Mouse (Mus musculus) MEL (cell line): ENCODE data around the gene Arl4d. TPM values are rescaled to one million over a fixed set of nuclear protein-coding genes. Genes with fewer than 3 reads are reported as not detected.
A peak's percentile ranks its signal among the peaks of the same experiment; 100 is the strongest.
"Not testable (repeated sequence)": the region's sequence is repeated elsewhere in the genome, so short reads cannot be mapped to it uniquely, and the experiment has no call there.

Experiments
- DNase-seq: peaks from one replicate; pipeline ENCODE4 v3.0.0; 2011; ENCODE audit warnings: low read depth, low spot score
- H3K27ac ChIP-seq: 2 replicates; pipeline ENCODE4 v1.5.1; 2012; ENCODE audit warnings: low read depth, mild to moderate bottlenecking, control low read depth, low read length, moderate library complexity; ENCODE audit not compliant: control insufficient read depth
- H3K27me3 ChIP-seq, 2 experiments: fragments of 150-350 bp in 1 of 2; sonication (generic) in 1 of 2; 2 replicates each; pipeline ENCODE4 v1.6.1; 2012; ENCODE audit warnings: low read length in 2 of 2, mild to moderate bottlenecking in 2 of 2, improper control_type of control experiment in 1 of 2, moderate library complexity in 1 of 2; ENCODE audit not compliant: insufficient read depth in 2 of 2, control insufficient read depth in 1 of 2
- H3K36me3 ChIP-seq, 2 experiments: 2 replicates each; pipeline ENCODE4 v1.6.1; 2012 to 2014; ENCODE audit warnings: low read length in 2 of 2, improper control_type of control experiment in 1 of 2, inconsistent platforms in 1 of 2, mild to moderate bottlenecking in 1 of 2; ENCODE audit not compliant: insufficient read depth in 2 of 2, control insufficient read depth in 1 of 2
- H3K4me1 ChIP-seq, 2 experiments: fragments of 150-350 bp in 1 of 2; sonication (generic) in 1 of 2; 2 replicates each; pipeline ENCODE4 v1.6.1; 2012; ENCODE audit warnings: low read length in 2 of 2, improper control_type of control experiment in 1 of 2, mild to moderate bottlenecking in 1 of 2; ENCODE audit not compliant: insufficient read depth in 2 of 2, control insufficient read depth in 1 of 2
- H3K4me3 ChIP-seq, 2 experiments: fragments of 150-350 bp in 1 of 2; sonication (generic) in 1 of 2; 2 replicates each; pipeline ENCODE4 v1.5.1; 2012; ENCODE audit warnings: low read depth in 2 of 2, low read length in 2 of 2, mild to moderate bottlenecking in 2 of 2, moderate library complexity in 2 of 2, control low read depth in 1 of 2, improper control_type of control experiment in 1 of 2; ENCODE audit not compliant: control insufficient read depth in 1 of 2, insufficient read depth in 1 of 2
- H3K79me2 ChIP-seq: 2 replicates; pipeline ENCODE4 v1.6.1; 2012; ENCODE audit warnings: mild to moderate bottlenecking, low read length, moderate library complexity; ENCODE audit not compliant: control insufficient read depth, poor library complexity, insufficient read depth
- H3K9ac ChIP-seq: 2 replicates; pipeline ENCODE4 v1.6.1; 2012; ENCODE audit warnings: low read depth, mild to moderate bottlenecking, control low read depth, low read length, moderate library complexity; ENCODE audit not compliant: control insufficient read depth, poor library complexity, severe bottlenecking
- H3K9me3 ChIP-seq: fragments of 150-350 bp; sonication (generic); replicated peaks from 2 replicates; pipeline ENCODE4 v1.6.1; 2012; ENCODE audit warnings: mild to moderate bottlenecking, low read length, improper control_type of control experiment, moderate library complexity; ENCODE audit not compliant: insufficient read depth
- E2F4 ChIP-seq: IDR thresholded peaks from 2 replicates; pipeline ENCODE4 v1.6.1; 2011; ENCODE audit warnings: low read depth, low read length, improper control_type of control experiment, borderline replicate concordance
- ELF1 ChIP-seq: IDR thresholded peaks from 2 replicates; pipeline ENCODE4 v1.6.1; 2014; ENCODE audit warnings: low read depth, mild to moderate bottlenecking, inconsistent platforms, low read length, improper control_type of control experiment, moderate library complexity
- EP300 ChIP-seq, 2 experiments: IDR thresholded peaks; 2 replicates each; pipeline ENCODE4 v1.6.1; 2011; ENCODE audit warnings: improper control_type of control experiment in 2 of 2, low read length in 2 of 2, low read depth in 1 of 2, mild to moderate bottlenecking in 1 of 2
- ETS1 ChIP-seq: IDR thresholded peaks from 2 replicates; pipeline ENCODE4 v1.6.1; 2012; ENCODE audit warnings: low read depth, mild to moderate bottlenecking, inconsistent platforms, low read length, improper control_type of control experiment, moderate library complexity
- HCFC1 ChIP-seq: IDR thresholded peaks from 2 replicates; pipeline ENCODE4 v1.6.1; 2012; ENCODE audit warnings: low read depth, mild to moderate bottlenecking, inconsistent platforms, low read length, improper control_type of control experiment, moderate library complexity
- MYB ChIP-seq: IDR thresholded peaks from 2 replicates; pipeline ENCODE4 v1.6.1; 2011; ENCODE audit warnings: mild to moderate bottlenecking, low read depth, low read length, improper control_type of control experiment
- MYC ChIP-seq: IDR thresholded peaks from 2 replicates; pipeline ENCODE4 v1.6.1; 2011; ENCODE audit warnings: low read depth, mild to moderate bottlenecking, low read length, improper control_type of control experiment, moderate library complexity
- NELFE ChIP-seq: IDR thresholded peaks from 2 replicates; pipeline ENCODE4 v1.6.1; 2011; ENCODE audit warnings: low read depth, low read length, improper control_type of control experiment
- POLR2A ChIP-seq, 2 experiments: IDR thresholded peaks; 2 replicates each; pipeline ENCODE4 v1.6.1; 2011 to 2012; ENCODE audit warnings: low read length in 2 of 2, mild to moderate bottlenecking in 2 of 2, control low read depth in 1 of 2, improper control_type of control experiment in 1 of 2, low read depth in 1 of 2, moderate library complexity in 1 of 2; ENCODE audit not compliant: control insufficient read depth in 1 of 2, insufficient read depth in 1 of 2, poor library complexity in 1 of 2
- POLR2AphosphoS2 ChIP-seq: IDR thresholded peaks from 2 replicates; pipeline ENCODE4 v1.6.1; 2011; ENCODE audit warnings: low read length, improper control_type of control experiment
- POLR2AphosphoS5 ChIP-seq: IDR thresholded peaks from 2 replicates; pipeline ENCODE4 v1.6.1; 2012; ENCODE audit warnings: low read depth, borderline replicate concordance, mild to moderate bottlenecking, inconsistent platforms, low read length, moderate library complexity, mixed read lengths
- RCOR1 ChIP-seq: IDR thresholded peaks from 2 replicates; pipeline ENCODE4 v1.6.1; 2012; ENCODE audit warnings: low read depth, mild to moderate bottlenecking, inconsistent platforms, low read length, improper control_type of control experiment
- SIN3A ChIP-seq: IDR thresholded peaks from 2 replicates; pipeline ENCODE4 v1.6.1; 2012; ENCODE audit warnings: low read length, improper control_type of control experiment, inconsistent platforms
- TBP ChIP-seq: IDR thresholded peaks from 2 replicates; pipeline ENCODE4 v1.8.0; 2011; ENCODE audit warnings: low read depth, low read length, improper control_type of control experiment
- ZMIZ1 ChIP-seq: IDR thresholded peaks from 2 replicates; pipeline ENCODE4 v1.6.1; 2012; ENCODE audit warnings: low read depth, mild to moderate bottlenecking, inconsistent platforms, low read length, improper control_type of control experiment, moderate library complexity
- ZNF384 ChIP-seq: IDR thresholded peaks from 2 replicates; pipeline ENCODE4 v1.6.1; 2012; ENCODE audit warnings: low read depth, mild to moderate bottlenecking, inconsistent platforms, low read length, improper control_type of control experiment
- polyA plus RNA-seq, 2 experiments: library from polyadenylated mRNA; stranded (reverse) in 1 of 2; unstranded in 1 of 2; fragments of >175 nt in 1 of 2; fragments of >200 nt in 1 of 2; gene quantifications; 2 replicates each; pipeline versions ENCODE4 v1.2.1 to v1.2.4; 2012; ENCODE audit warnings: low replicate concordance in 2 of 2, low read depth in 1 of 2; ENCODE audit not compliant: insufficient read length in 2 of 2, insufficient read depth in 1 of 2, missing spikeins in 1 of 2
- total RNA-seq: library from RNA; depleted of rRNA; stranded (reverse); fragments of 300-350 nt; gene quantifications from 2 replicates; pipeline ENCODE4 v1.2.3, GENCODE M21; 2012

Gene Arl4d
- total and polyA plus RNA-seq, 3 experiments: 0.17 to 0.23 TPM; not detected in 1

GRCm38 (mm10) chr11:101639761-101640160, 25.6 kb upstream of the Arl4d start:
- peak; percentile 63 for DNase-seq
- H3K27ac ChIP-seq: no peak overlapping the region
- H3K36me3 ChIP-seq: peaks cover 0 to 11% of the 10 kb centered on the region in 2 experiments; a peak in 2 of 4 replicates
- H3K9ac ChIP-seq: no peak overlapping the region
- peaks cover 0 to 6% of the 10 kb centered on the region in 2 experiments; a peak in 1 of 4 replicates for H3K4me1 ChIP-seq
- H3K27me3 ChIP-seq: no peaks in the 10 kb centered on the region
- no peak overlapping the region for H3K4me3 ChIP-seq
- TF ChIP-seq ETS1 (0 out of 2 replicates have a peak, but pooled peaks have one; percentile 16), ELF1 (0 out of 2 replicates have a peak, but pooled peaks have one; percentile 19), ZMIZ1 (no peak), MYC (no peak), E2F4 (0 out of 2 replicates have a peak, but pooled peaks have one; percentile 26), NELFE (no peak), HCFC1 (0 out of 2 replicates have a peak, but pooled peaks have one; percentile 26), RCOR1 (0 out of 2 replicates have a peak, but pooled peaks have one; percentile 12)
- no peaks in the 10 kb centered on the region for H3K9me3 ChIP-seq
- H3K79me2 ChIP-seq: peaks cover 1% of the 10 kb centered on the region; the same call in 1 of the 2 replicates

- peak overlapping the region; percentile 53 to 73 for H3K4me3 ChIP-seq
- not testable (repeated sequence) for H3K9me3 ChIP-seq, H3K27me3 ChIP-seq, H3K4me1 ChIP-seq, H3K79me2 ChIP-seq
- peak; percentile 93 for DNase-seq
- peak overlapping the region; percentile 77 for H3K27ac ChIP-seq
- TF ChIP-seq POLR2A (IDR thresholded peaks at IDR 0.05; ENCODE audit: control insufficient read depth in 1 of 2, insufficient read depth in 1 of 2, low read depth in 1 of 2, low read length in 2 of 2, poor library complexity in 1 of 2) (peak in 1 of 2 experiments; percentile 22; a peak in 2 of 4 replicates), NELFE (peak; percentile 66)
- H3K9ac ChIP-seq: peak overlapping the region; percentile 81
- H3K36me3 ChIP-seq: peaks cover 0 to 11% of the 10 kb centered on the region in 2 experiments; a peak in 2 of 4 replicates
Observed at GRCm38 (mm10) chr11:101640857-101641709, 24.3 kb upstream of the Arl4d start.

GRCm38 (mm10) chr11:101641710-101642642, 23.4 kb upstream of the Arl4d start:
- peaks cover 0 to 11% of the 10 kb centered on the region in 2 experiments; a peak in 2 of 4 replicates for H3K36me3 ChIP-seq
- H3K9ac ChIP-seq: peak overlapping the region; percentile 81
- not testable (repeated sequence) for H3K4me1 ChIP-seq, H3K9me3 ChIP-seq, H3K4me3 ChIP-seq, H3K27me3 ChIP-seq, H3K79me2 ChIP-seq
- TF ChIP-seq SIN3A (peak; percentile 77), POLR2AphosphoS2 (peak; percentile 97), POLR2A (IDR thresholded peaks at IDR 0.05; ENCODE audit: control insufficient read depth in 1 of 2, insufficient read depth in 1 of 2, low read depth in 1 of 2, low read length in 2 of 2, poor library complexity in 1 of 2) (peak; percentile 84 to 99), ZMIZ1 (peak; percentile 99), EP300 (IDR thresholded peaks at IDR 0.05; ENCODE audit: low read depth in 1 of 2, low read length in 2 of 2) (peak in 1 of 2 experiments; percentile 5; a peak in 1 of 4 replicates), TBP (peak; percentile 87), MYB (0 out of 2 replicates have a peak, but pooled peaks have one; percentile 59), NELFE (peak; percentile 85), HCFC1 (peak; percentile 77), ZNF384 (peak; percentile 61; the same call in 1 of the 2 replicates), RCOR1 (peak; percentile 85), ETS1 (peak; percentile 90), POLR2AphosphoS5 (peak; percentile 99)
- H3K27ac ChIP-seq: peak overlapping the region; percentile 77
- DNase-seq: peak; percentile 99
